Mouse (Mus musculus) embryonic fibroblast, embryonic 13.5 days (primary cell): ENCODE measurements around the gene Uhrf1bp1.

Experiments used
- CTCF ChIP-seq: IDR thresholded peaks from 2 replicates; pipeline ENCODE4 v1.5.1; 2011; ENCODE audit warnings: mild to moderate bottlenecking, control low read depth, low read length, moderate library complexity, borderline replicate concordance; ENCODE audit not compliant: insufficient read depth
- POLR2A ChIP-seq: IDR thresholded peaks from 2 replicates; pipeline ENCODE4 v1.6.1; 2011; ENCODE audit warnings: low read depth, mild to moderate bottlenecking, control low read depth, low read length, moderate library complexity

- TF ChIP-seq POLR2A (no peak), CTCF (no peak)
These were observed 78.1 kb downstream of the Uhrf1bp1 start for GRCm38 (mm10) chr17:27934136-27934910.
